Mouse (Mus musculus) lung, adult 2 months (tissue): ENCODE measurements around the gene Xcr1.

Source experiments
- CTCF ChIP-seq: fragments of 200-500 bp; IDR thresholded peaks from 2 replicates; pipeline ENCODE4 v1.5.1; 2011; ENCODE audit warnings: mild to moderate bottlenecking, low read length, control low read depth; ENCODE audit not compliant: insufficient read depth
- POLR2A ChIP-seq: fragments of 200-500 bp; IDR thresholded peaks from 2 replicates; pipeline ENCODE4 v1.6.1; 2011; ENCODE audit warnings: low read depth, mild to moderate bottlenecking, control low read depth, low read length, borderline replicate concordance; ENCODE audit errors: extremely low read depth

GRCm38 (mm10) chr9:123845120-123845519 is 16.7 kb downstream of the Xcr1 start:
- TF ChIP-seq CTCF (no peak), POLR2A (no peak)
